Mouse (Mus musculus): Measurements from ENCODE around the gene Ttc38. TPM values are rescaled to one million over a fixed set of nuclear protein-coding genes. Genes with fewer than 3 reads are reported as not detected.

Ttc38 gene
- polyA plus RNA-seq, 1 experiment from 2014 or later, result 2.7 TPM

- no peaks in the 10 kb centered on the region for H3K4me1 ChIP-seq
- H3K9ac ChIP-seq, result no peak overlapping the region
- H3K27ac ChIP-seq, result no peak overlapping the region; the same call in 1 of the 2 replicates
- H3K9me3 ChIP-seq, result no peaks in the 10 kb centered on the region
- WGBS, result 82% methylated on average over 10 of the region's 10 CpGs
- no peak overlapping the region for H3K4me2 ChIP-seq
- peaks cover 61% of the 10 kb centered on the region for H3K36me3 ChIP-seq (replicated peaks)
- H3K4me3 ChIP-seq (replicated peaks), result no peak overlapping the region
- H3K27me3 ChIP-seq, result no peaks in the 10 kb centered on the region
- ATAC-seq (ENCODE audit: low FRiP score), result no peak
Observed at GRCm38 (mm10) chr15:85902505-85902904, 70.4 kb downstream of the Ttc38 start.

GRCm38 (mm10) chr15:85903826-85904225, 71.7 kb downstream of the Ttc38 start:
- Histone ChIP-seq H3K36me3 (replicated peaks) (peaks cover 57% of the 10 kb centered on the region), H3K27ac (no peak overlapping the region), H3K4me2 (no peak overlapping the region), H3K27me3 (no peaks in the 10 kb centered on the region), H3K9me3 (no peaks in the 10 kb centered on the region), H3K9ac (no peak overlapping the region), H3K4me3 (replicated peaks) (no peak overlapping the region), H3K4me1 (no peaks in the 10 kb centered on the region)
- ATAC-seq (ENCODE audit: low FRiP score), result no peak
- WGBS, result 75% methylated on average over 8 of the region's 8 CpGs

Other genes starting within 250 kb of the Ttc38 start
- gene Wnt7b, start 249.8 kb upstream of the Ttc38 start, polyA plus RNA-seq (2016; fragmentation: Nextera tagmentation; extraction: Ambion mirVana), result 111 and 130 TPM in 2 replicates
- gene Ppara, start 97.3 kb upstream of the Ttc38 start, polyA plus RNA-seq (2016; fragmentation: Nextera tagmentation; extraction: Ambion mirVana), result 0.53 and 0.74 TPM in 2 replicates
- 17.9 and 18.5 TPM in 2 replicates for gene Cdpf1, start 20.6 kb upstream of the Ttc38 start, polyA plus RNA-seq (2016; fragmentation: Nextera tagmentation; extraction: Ambion mirVana)
- gene Pkdrej, start 10.6 kb upstream of the Ttc38 start, polyA plus RNA-seq (2016; fragmentation: Nextera tagmentation; extraction: Ambion mirVana), result 0.10 TPM in 1 of 2 replicates, not detected in the other
- 44.1 and 44.6 TPM in 2 replicates for gene Gtse1, start 27.4 kb downstream of the Ttc38 start, polyA plus RNA-seq (2016; fragmentation: Nextera tagmentation; extraction: Ambion mirVana)
- gene Trmu, start 47.0 kb downstream of the Ttc38 start, polyA plus RNA-seq (2016; fragmentation: Nextera tagmentation; extraction: Ambion mirVana), result 43.2 and 48.0 TPM in 2 replicates
- gene Celsr1, start 201.5 kb downstream of the Ttc38 start, polyA plus RNA-seq (2016; fragmentation: Nextera tagmentation; extraction: Ambion mirVana), result 7.3 and 7.9 TPM in 2 replicates
- 33.4 and 36.6 TPM in 2 replicates for gene Gramd4, start 225.4 kb downstream of the Ttc38 start, polyA plus RNA-seq (2016; fragmentation: Nextera tagmentation; extraction: Ambion mirVana)